Mouse (Mus musculus) lung, embryonic 15.5 days (tissue): ENCODE results near the gene Micall1. TPM values are rescaled to one million over a fixed set of nuclear protein-coding genes. Genes with fewer than 3 reads are reported as not detected.

Source experiments
- ATAC-seq: fragments of 200-750 bp; cut with Nextera tagmentation; 2 replicates; pipeline ENCODE4 v1.8.0; 2017; ENCODE audit warnings: moderate number of reproducible peaks, borderline replicate concordance; ENCODE audit not compliant: low FRiP score, low TSS enrichment; ENCODE audit errors: extremely low read depth
- H3K27ac ChIP-seq: fragments of 300-500 bp; sonication (generic); 2 replicates; pipeline ENCODE4 v1.5.1; 2015; ENCODE audit warnings: moderate library complexity, mild to moderate bottlenecking, inconsistent platforms
- H3K27me3 ChIP-seq: fragments of 300-500 bp; sonication (generic); 2 replicates; pipeline ENCODE4 v1.6.1; 2015; ENCODE audit warnings: inconsistent platforms
- H3K36me3 ChIP-seq: fragments of 300-500 bp; sonication (generic); 2 replicates; pipeline ENCODE4 v1.6.1; 2015; ENCODE audit warnings: inconsistent platforms
- H3K4me1 ChIP-seq: fragments of 300-500 bp; sonication (generic); 2 replicates; pipeline ENCODE4 v1.6.1; 2015; ENCODE audit warnings: inconsistent platforms
- H3K4me2 ChIP-seq: fragments of 300-500 bp; sonication (generic); 2 replicates; pipeline ENCODE4 v1.6.1; 2015; ENCODE audit warnings: inconsistent platforms, mild to moderate bottlenecking, moderate library complexity
- H3K4me3 ChIP-seq: fragments of 300-500 bp; sonication (generic); 2 replicates; pipeline ENCODE4 v1.5.1; 2015; ENCODE audit warnings: mild to moderate bottlenecking, inconsistent platforms
- H3K9ac ChIP-seq: fragments of 300-500 bp; sonication (generic); 2 replicates; pipeline ENCODE4 v1.6.1; 2015; ENCODE audit warnings: inconsistent platforms
- H3K9me3 ChIP-seq: fragments of 300-500 bp; sonication (generic); 2 replicates; pipeline ENCODE4 v1.6.1; 2016; ENCODE audit warnings: inconsistent platforms
- WGBS: fragments of 180-500 bp; shearing (Covaris S2); methylation state at CpG from one replicate; pipeline ENCODE4 v1.1.7; 2015; 5-methylcytosine and 5-hydroxymethylcytosine counted together
- polyA plus RNA-seq: library from polyadenylated mRNA; unstranded; fragments of >200 nt; fragmentation: Nextera tagmentation; extraction: Ambion mirVana; gene quantifications from 2 replicates; pipeline ENCODE4 v1.2.1, GENCODE M21; 2015

Micall1 gene
- polyA plus RNA-seq, result 7.5 and 8.8 TPM in 2 replicates

DNA sequence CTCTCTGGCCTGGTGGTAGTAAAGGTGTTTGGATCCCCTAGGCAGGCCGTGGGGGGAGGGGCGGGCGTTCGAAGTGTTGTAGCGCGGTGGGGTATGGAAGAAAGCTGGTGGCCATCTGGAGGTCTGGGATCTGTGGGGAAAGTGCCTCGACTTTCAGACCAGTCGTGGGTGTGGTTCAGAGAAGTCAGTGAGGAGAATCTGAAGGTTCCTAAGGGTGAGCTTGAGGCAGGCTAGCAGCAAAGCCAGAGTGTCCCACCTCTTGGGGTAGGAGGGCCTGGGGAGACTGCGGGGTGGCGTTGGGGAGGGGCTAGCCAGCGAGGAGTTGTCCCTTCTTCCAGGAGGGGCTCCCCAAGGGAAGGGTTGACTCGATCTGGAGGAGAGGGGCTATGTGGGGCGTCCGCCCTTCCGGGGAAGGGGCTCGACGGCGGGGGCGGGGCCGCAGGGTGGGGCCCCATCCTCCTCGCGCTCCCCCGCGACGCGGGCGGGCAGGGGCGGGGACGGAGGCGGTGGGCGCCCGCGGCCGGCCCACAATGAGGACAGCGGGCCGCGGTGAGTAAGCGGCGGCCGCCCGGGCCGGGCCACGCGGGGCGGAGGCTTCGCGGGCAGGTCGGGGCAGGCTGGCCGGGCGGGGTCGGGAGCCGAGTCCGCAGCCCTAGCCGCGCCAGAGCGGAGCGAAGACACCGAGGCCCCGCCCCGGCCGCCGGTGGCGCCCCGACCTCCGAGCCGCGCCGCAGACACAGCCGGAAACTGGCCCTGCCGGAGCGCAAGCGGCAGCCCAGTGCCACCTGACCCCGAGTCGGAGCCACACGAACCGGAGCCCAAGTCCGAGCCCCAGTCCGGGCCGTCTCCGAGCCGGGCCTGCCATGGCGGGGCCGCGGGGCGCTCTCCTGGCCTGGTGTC lies at the start of gene Micall1:
Gene Micall1 (plus strand): TSS at position 478 of the 900 bp plus-strand sequence.
- under 1% methylated on average over 76 of the region's 85 CpGs for WGBS
- H3K27ac ChIP-seq, result peak within 1 kb of the TSS; percentile 83

DNA sequence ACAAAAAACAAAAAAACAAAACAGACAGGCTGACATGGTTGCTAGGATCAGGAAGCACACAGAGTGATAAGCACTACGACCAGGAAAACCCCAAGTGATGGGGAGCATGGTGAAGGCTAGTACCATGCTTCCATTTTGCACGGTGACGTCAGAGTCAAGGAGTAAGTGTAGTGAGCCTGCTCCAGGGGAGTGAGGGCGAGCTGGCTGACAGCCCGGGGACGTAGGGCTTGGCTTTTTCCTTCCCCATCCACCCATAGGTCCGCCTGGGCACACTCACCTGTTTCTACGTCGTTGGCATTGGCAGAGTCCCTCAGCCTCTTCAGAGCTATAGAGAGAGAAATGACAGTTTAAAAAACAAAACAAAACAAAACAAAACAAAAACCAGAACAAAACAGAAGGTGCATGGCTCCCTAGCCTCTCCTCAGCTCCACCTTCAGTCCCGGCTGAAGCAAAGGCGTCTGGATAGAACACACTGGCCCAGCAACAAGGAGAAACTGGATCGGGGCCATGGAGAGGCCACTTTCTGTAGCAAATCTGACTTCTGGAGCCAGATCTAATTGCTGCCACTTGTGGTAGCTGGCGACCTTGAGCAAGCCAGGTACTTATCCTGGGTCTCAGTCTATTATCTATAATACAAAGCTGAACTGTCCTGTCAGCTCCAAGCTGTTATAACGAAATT lies 47.7 kb upstream of the Micall1 start:
- H3K4me1 ChIP-seq, result peaks cover 23% of the 10 kb centered on the region
- H3K4me3 ChIP-seq, result no peak overlapping the region
- no peak overlapping the region for H3K9ac ChIP-seq
- ATAC-seq, result no peak
- H3K27ac ChIP-seq, result no peak overlapping the region
- peaks cover 48% of the 10 kb centered on the region for H3K36me3 ChIP-seq
- peak overlapping the region; percentile 74 for H3K4me2 ChIP-seq
- H3K9me3 ChIP-seq, result no peaks in the 10 kb centered on the region
- 77% methylated on average over 14 of the region's 14 CpGs for WGBS
- H3K27me3 ChIP-seq, result no peaks in the 10 kb centered on the region

More for the DNA sequence above, at the start of gene Micall1:
- Histone ChIP-seq H3K27me3 (no peaks in the 10 kb centered on the region), H3K9me3 (no peaks in the 10 kb centered on the region), H3K36me3 (no peaks in the 10 kb centered on the region), H3K4me3 (peak within 1 kb of the TSS; percentile 91), H3K9ac (peak within 1 kb of the TSS; percentile 86), H3K4me1 (peaks cover 32% of the 10 kb centered on the region), H3K4me2 (peak within 1 kb of the TSS; percentile 98)
- ATAC-seq, result peak; percentile 83

- H3K9me3 ChIP-seq, result no peaks in the 10 kb centered on the region
- peak within 1 kb of the TSS; percentile 74 for H3K4me2 ChIP-seq
- peaks cover 23% of the 10 kb centered on the region for H3K4me1 ChIP-seq
- under 1% methylated on average over 80 of the region's 80 CpGs for WGBS
- H3K36me3 ChIP-seq, result peaks cover 33% of the 10 kb centered on the region
- peak; percentile 98 for ATAC-seq
- H3K4me3 ChIP-seq, result peak within 1 kb of the TSS; percentile 83
- H3K27me3 ChIP-seq, result no peaks in the 10 kb centered on the region
- peak within 1 kb of the TSS; percentile 74 for H3K9ac ChIP-seq
- peak within 1 kb of the TSS; percentile 79 for H3K27ac ChIP-seq
Observed at GRCm38 (mm10) chr15:79062376-79063159, 46.1 kb upstream of the Micall1 start, which contains the start of gene Ankrd54. TSS of gene Ankrd54 (minus strand) at chr15:79062893.

DNA sequence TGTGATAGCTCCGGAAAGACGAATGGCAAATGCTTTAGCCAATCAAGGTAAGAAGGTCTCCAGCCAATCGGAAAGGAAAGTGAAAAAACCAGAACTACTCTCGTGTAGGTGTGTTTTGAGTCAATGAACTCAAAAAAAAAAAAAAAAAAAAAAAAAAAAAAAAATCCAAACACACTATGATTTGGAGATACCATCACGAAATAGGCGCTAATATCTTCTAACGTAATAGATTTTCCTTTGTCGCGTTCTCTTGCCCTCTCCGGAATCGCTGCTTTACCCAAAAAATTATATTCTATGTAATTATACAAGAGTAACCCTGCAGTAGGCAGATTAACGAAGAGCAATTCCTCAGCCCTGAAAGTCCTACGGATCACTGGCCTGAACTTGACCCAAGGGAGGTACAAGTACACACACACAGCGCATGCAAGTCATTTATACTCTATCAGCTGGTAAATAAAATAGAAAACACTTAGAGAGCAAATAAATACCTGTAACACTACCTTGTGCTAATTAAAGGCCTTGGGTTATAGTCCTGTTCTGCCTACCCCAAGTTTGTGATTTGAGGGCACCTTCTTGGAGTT lies 45.4 kb upstream of the Micall1 start:
- H3K4me3 ChIP-seq, result peak overlapping the region; percentile 83
- H3K4me1 ChIP-seq, result peaks cover 23% of the 10 kb centered on the region
- H3K9me3 ChIP-seq, result no peaks in the 10 kb centered on the region
- H3K9ac ChIP-seq, result peak overlapping the region; percentile 41
- peak overlapping the region; percentile 62 for H3K4me2 ChIP-seq
- no peak for ATAC-seq
- H3K36me3 ChIP-seq, result peaks cover 26% of the 10 kb centered on the region
- peak overlapping the region; percentile 41 for H3K27ac ChIP-seq
- no peaks in the 10 kb centered on the region for H3K27me3 ChIP-seq
- WGBS, result 8% methylated on average over 14 of the region's 14 CpGs

GRCm38 (mm10) chr15:79065086-79065770 lies 43.5 kb upstream of the Micall1 start:
- no peak for ATAC-seq
- H3K4me1 ChIP-seq, result peaks cover 23% of the 10 kb centered on the region
- no peak overlapping the region for H3K4me3 ChIP-seq
- H3K9me3 ChIP-seq, result no peaks in the 10 kb centered on the region
- 39% methylated on average over 8 of the region's 8 CpGs for WGBS
- no peaks in the 10 kb centered on the region for H3K27me3 ChIP-seq
- peak overlapping the region; percentile 73 for H3K27ac ChIP-seq
- H3K36me3 ChIP-seq, result peaks cover 7% of the 10 kb centered on the region; the same call in 1 of the 2 replicates
- H3K9ac ChIP-seq, result no peak overlapping the region
- H3K4me2 ChIP-seq, result no peak overlapping the region

GRCm38 (mm10) chr15:79066276-79066675 lies 42.4 kb upstream of the Micall1 start:
- Histone ChIP-seq H3K27me3 (no peaks in the 10 kb centered on the region), H3K27ac (no peak overlapping the region), H3K9me3 (no peaks in the 10 kb centered on the region), H3K4me1 (peaks cover 18% of the 10 kb centered on the region), H3K4me2 (no peak overlapping the region), H3K9ac (no peak overlapping the region), H3K4me3 (no peak overlapping the region), H3K36me3 (no peaks in the 10 kb centered on the region)
- no peak for ATAC-seq
- WGBS, result 26% methylated on average over 2 of the region's 2 CpGs

- Histone ChIP-seq H3K27ac (no peak overlapping the region), H3K9me3 (no peaks in the 10 kb centered on the region), H3K4me2 (no peak overlapping the region), H3K4me1 (peaks cover 11% of the 10 kb centered on the region), H3K36me3 (no peaks in the 10 kb centered on the region), H3K4me3 (no peak overlapping the region), H3K9ac (no peak overlapping the region), H3K27me3 (no peaks in the 10 kb centered on the region)
- ATAC-seq, result no peak
- WGBS, result 65% methylated on average over 3 of the region's 3 CpGs
Observed at GRCm38 (mm10) chr15:79067631-79068030, 41.1 kb upstream of the Micall1 start.

GRCm38 (mm10) chr15:79068416-79068815 lies 40.3 kb upstream of the Micall1 start:
- Histone ChIP-seq H3K9me3 (no peaks in the 10 kb centered on the region), H3K27me3 (no peaks in the 10 kb centered on the region), H3K27ac (no peak overlapping the region), H3K4me2 (no peak overlapping the region), H3K9ac (no peak overlapping the region), H3K36me3 (no peaks in the 10 kb centered on the region), H3K4me1 (peaks cover 9% of the 10 kb centered on the region), H3K4me3 (no peak overlapping the region)
- no peak for ATAC-seq
- 76% methylated on average over 3 of the region's 3 CpGs for WGBS

DNA sequence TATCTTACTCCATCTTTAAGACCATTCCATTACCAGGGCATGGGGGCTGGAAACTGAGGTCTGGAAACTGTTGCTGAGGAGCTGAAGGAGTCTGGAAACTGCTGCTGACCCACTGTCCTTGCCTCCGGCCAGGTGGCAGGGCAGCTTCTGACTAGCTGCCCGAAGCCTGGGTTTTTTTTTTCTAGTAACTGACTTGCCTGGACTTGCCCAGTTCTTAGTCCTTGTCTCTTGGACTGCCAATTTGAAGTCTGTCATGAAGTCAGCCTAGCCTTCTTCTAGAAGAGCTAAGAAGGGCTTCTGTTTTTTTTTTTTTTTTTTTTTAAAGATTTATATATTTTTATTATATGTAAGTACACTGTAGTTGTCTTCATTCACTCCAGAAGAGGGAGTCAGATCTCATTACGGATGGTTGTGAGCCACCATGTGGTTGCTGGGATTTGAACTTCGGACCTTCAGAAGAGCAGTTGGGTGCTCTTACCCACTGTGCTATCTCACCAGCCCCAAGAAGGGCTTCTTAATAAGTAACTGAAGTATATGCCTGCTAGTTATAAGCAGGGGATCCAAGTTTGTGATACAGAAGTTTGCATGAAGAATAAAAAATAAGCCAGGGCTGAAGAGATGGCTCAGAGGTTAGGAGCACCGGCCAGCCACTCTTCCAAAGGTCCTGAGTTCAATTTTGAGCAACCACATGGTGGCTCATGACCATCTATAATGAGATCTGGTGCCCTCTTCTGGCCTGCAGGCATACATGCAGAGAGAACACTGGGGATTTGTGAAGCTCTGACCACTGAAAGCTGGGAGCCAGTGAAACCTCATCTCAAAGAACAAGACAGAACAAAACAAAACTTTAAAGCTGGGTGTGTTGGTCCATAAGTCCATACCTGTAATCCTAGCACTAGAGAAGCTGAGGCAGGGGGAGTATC lies 37.3 kb upstream of the Micall1 start:
- no peak overlapping the region for H3K9ac ChIP-seq
- H3K27ac ChIP-seq, result no peak overlapping the region
- no peak overlapping the region for H3K4me3 ChIP-seq
- H3K9me3 ChIP-seq, result no peaks in the 10 kb centered on the region
- WGBS, result 64% methylated on average over 5 of the region's 5 CpGs
- no peak for ATAC-seq
- H3K4me2 ChIP-seq, result no peak overlapping the region
- H3K36me3 ChIP-seq, result 0 out of 2 replicates have a peak, but pooled peaks cover 2% of the 10 kb centered on the region
- H3K4me1 ChIP-seq, result peaks cover 11% of the 10 kb centered on the region
- H3K27me3 ChIP-seq, result no peaks in the 10 kb centered on the region

GRCm38 (mm10) chr15:79073752-79074151 lies 34.9 kb upstream of the Micall1 start:
- H3K4me1 ChIP-seq, result peaks cover 14% of the 10 kb centered on the region
- H3K9ac ChIP-seq, result no peak overlapping the region
- H3K4me2 ChIP-seq, result no peak overlapping the region
- ATAC-seq, result no peak
- H3K36me3 ChIP-seq, result peaks cover 22% of the 10 kb centered on the region
- no peak overlapping the region for H3K4me3 ChIP-seq
- H3K27ac ChIP-seq, result no peak overlapping the region
- H3K9me3 ChIP-seq, result no peaks in the 10 kb centered on the region
- H3K27me3 ChIP-seq, result no peaks in the 10 kb centered on the region
